Mouse (Mus musculus): ENCODE results near the gene Myef2. TPM values are rescaled to one million over a fixed set of nuclear protein-coding genes. Genes with fewer than 3 reads are reported as not detected.

Myef2 gene
- total RNA-seq (2021), result 10 to 100 TPM; 87.4 to 99.1 TPM
- long read RNA-seq, experiment 1, partial matches to known transcripts, result 11 of 55 reads
- long read RNA-seq, experiment 1, other reads (novel, unspliced or antisense), result 44 of 55 reads
- long read RNA-seq, experiment 2, partial matches to known transcripts, result 2 of 38 reads
- long read RNA-seq, experiment 2, other reads (novel, unspliced or antisense), result 36 of 38 reads

- intact Hi-C loops (cut with DNase I), result loop anchor here (2.0 kb wide), 1 partner anchor 13 kb away; the partner anchor contains the start of gene Ctxn2
- TF ChIP-seq CTCF (IDR thresholded peaks at IDR 0.05), result no peak
Measured at GRCm38 (mm10) chr2:125123477-125123852, at the start of gene Myef2. Gene Myef2 (minus strand): TSS chr2:125123661.

GRCm38 (mm10) chr2:125162012-125162470, 38.6 kb upstream of the Myef2 start:
- TF ChIP-seq CTCF (IDR thresholded peaks at IDR 0.05), result no peak
- Histone ChIP-seq H3K4me3 (no peak overlapping the region), H3K27ac (no peak overlapping the region)
- intact Hi-C loops (cut with DNase I), result no loop called here
- no peak for DNase-seq (ENCODE audit: extremely low spot score in 1 of 2, low spot score in 2 of 2)

More at GRCm38 (mm10) chr2:125123477-125123852, at the start of gene Myef2:
- H3K27ac ChIP-seq, result peak within 1 kb of the TSS; percentile 75
- DNase-seq (ENCODE audit: extremely low spot score in 1 of 2, low spot score in 2 of 2), result peak; percentile 83 to 84
- peak within 1 kb of the TSS; percentile 61 for H3K4me3 ChIP-seq

- DNase-seq (ENCODE audit: extremely low spot score in 1 of 2, low spot score in 2 of 2), result no peak
- intact Hi-C loops (cut with DNase I), result no loop called here
- H3K4me3 ChIP-seq, result no peak overlapping the region
- TF ChIP-seq CTCF (IDR thresholded peaks at IDR 0.05), result no peak; the same call in 1 of the 2 replicates
- no peak overlapping the region for H3K27ac ChIP-seq
Measured at GRCm38 (mm10) chr2:125155504-125155903, 32.0 kb upstream of the Myef2 start.

GRCm38 (mm10) chr2:125154294-125154693, 30.8 kb upstream of the Myef2 start:
- TF ChIP-seq CTCF (IDR thresholded peaks at IDR 0.05), result no peak
- DNase-seq (ENCODE audit: extremely low spot score in 1 of 2, low spot score in 2 of 2), result no peak
- H3K27ac ChIP-seq, result no peak overlapping the region
- no peak overlapping the region for H3K4me3 ChIP-seq
- intact Hi-C loops (cut with DNase I), result no loop called here

- no peak for TF ChIP-seq CTCF (IDR thresholded peaks at IDR 0.05)
- intact Hi-C loops (cut with DNase I), result no loop called here
- no peak within 1 kb of the TSS for H3K27ac ChIP-seq
- no peak within 1 kb of the TSS for H3K4me3 ChIP-seq
- no peak for DNase-seq (ENCODE audit: extremely low spot score in 1 of 2, low spot score in 2 of 2)
Measured at GRCm38 (mm10) chr2:125152388-125152787, 28.9 kb upstream of the Myef2 start, which contains the start of gene Slc12a1. Gene Slc12a1 (plus strand): TSS chr2:125152505.

- Histone ChIP-seq H3K4me3 (no peak overlapping the region), H3K27ac (no peak overlapping the region)
- intact Hi-C loops (cut with DNase I), result no loop called here
- DNase-seq (ENCODE audit: extremely low spot score in 1 of 2, low spot score in 2 of 2), result no peak
- no peak for TF ChIP-seq CTCF (IDR thresholded peaks at IDR 0.05)
Measured at GRCm38 (mm10) chr2:125142336-125142735, 18.9 kb upstream of the Myef2 start.

- no peak for TF ChIP-seq CTCF (IDR thresholded peaks at IDR 0.05)
- H3K27ac ChIP-seq, result peak overlapping the region; percentile 84
- no peak for DNase-seq (ENCODE audit: extremely low spot score in 1 of 2, low spot score in 2 of 2)
- intact Hi-C loops (cut with DNase I), result loop anchor here (2.0 kb wide), 1 partner anchor 14 kb away; the partner anchor contains the start of gene Myef2
- peak overlapping the region; percentile 50 for H3K4me3 ChIP-seq
Measured at GRCm38 (mm10) chr2:125136846-125137245, 13.4 kb upstream of the Myef2 start.

- DNase-seq (ENCODE audit: extremely low spot score in 1 of 2, low spot score in 2 of 2), result peak; percentile 43 to 50
- peak within 1 kb of the TSS; percentile 50 for H3K4me3 ChIP-seq
- no peak for TF ChIP-seq CTCF (IDR thresholded peaks at IDR 0.05)
- peak within 1 kb of the TSS; percentile 84 for H3K27ac ChIP-seq
- intact Hi-C loops (cut with DNase I), result loop anchor here (2.0 kb wide), 1 partner anchor 13 kb away; the partner anchor contains the start of gene Myef2
Measured at GRCm38 (mm10) chr2:125135903-125136811, 12.7 kb upstream of the Myef2 start, which contains the start of gene Ctxn2. Gene Ctxn2 (plus strand): TSS chr2:125136692.

GRCm38 (mm10) chr2:125134113-125134512, 10.7 kb upstream of the Myef2 start:
- H3K4me3 ChIP-seq, result no peak overlapping the region
- no peak overlapping the region for H3K27ac ChIP-seq
- no peak for DNase-seq (ENCODE audit: extremely low spot score in 1 of 2, low spot score in 2 of 2)
- TF ChIP-seq CTCF (IDR thresholded peaks at IDR 0.05), result no peak
- intact Hi-C loops (cut with DNase I), result no loop called here

GRCm38 (mm10) chr2:125126792-125127191, 3.3 kb upstream of the Myef2 start:
- DNase-seq (ENCODE audit: extremely low spot score in 1 of 2, low spot score in 2 of 2), result no peak
- TF ChIP-seq CTCF (IDR thresholded peaks at IDR 0.05), result no peak
- Histone ChIP-seq H3K27ac (no peak overlapping the region), H3K4me3 (no peak overlapping the region)
- intact Hi-C loops (cut with DNase I), result no loop called here

GRCm38 (mm10) chr2:125125824-125126223, 2.4 kb upstream of the Myef2 start:
- Histone ChIP-seq H3K4me3 (no peak overlapping the region), H3K27ac (no peak overlapping the region)
- TF ChIP-seq CTCF (IDR thresholded peaks at IDR 0.05), result no peak
- intact Hi-C loops (cut with DNase I), result no loop called here
- DNase-seq (ENCODE audit: extremely low spot score in 1 of 2, low spot score in 2 of 2), result no peak
